Mouse (Mus musculus) forebrain, embryonic 15.5 days (tissue): ENCODE results near the gene Tmem182. TPM values are rescaled to one million over a fixed set of nuclear protein-coding genes. Genes with fewer than 3 reads are reported as not detected.

Source experiments
- ATAC-seq: fragments of 200-750 bp; cut with Nextera tagmentation; replicated peaks from 2 replicates; pipeline ENCODE4 v1.8.0; 2017; ENCODE audit warnings: mild to moderate bottlenecking, moderate TSS enrichment, moderate library complexity
- H3K27ac ChIP-seq: fragments of 300-500 bp; sonication (generic); replicated peaks from 2 replicates; pipeline ENCODE4 v1.5.1; 2015; ENCODE audit warnings: mild to moderate bottlenecking, inconsistent platforms
- H3K27me3 ChIP-seq: fragments of 300-500 bp; sonication (generic); 2 replicates; pipeline ENCODE4 v1.6.1; 2015; ENCODE audit warnings: inconsistent platforms
- H3K36me3 ChIP-seq: fragments of 300-500 bp; sonication (generic); 2 replicates; pipeline ENCODE4 v1.6.1; 2015; ENCODE audit warnings: mild to moderate bottlenecking, inconsistent platforms
- H3K4me1 ChIP-seq: fragments of 300-500 bp; sonication (generic); 2 replicates; pipeline ENCODE4 v1.6.1; 2015; ENCODE audit warnings: inconsistent platforms
- H3K4me2 ChIP-seq: fragments of 300-500 bp; sonication (generic); replicated peaks from 2 replicates; pipeline ENCODE4 v1.6.1; 2015; ENCODE audit warnings: mild to moderate bottlenecking, inconsistent platforms
- H3K4me3 ChIP-seq: fragments of 300-500 bp; sonication (generic); 2 replicates; pipeline ENCODE4 v1.5.1; 2015; ENCODE audit warnings: mild to moderate bottlenecking, inconsistent platforms
- H3K9ac ChIP-seq: fragments of 300-500 bp; sonication (generic); replicated peaks from 2 replicates; pipeline ENCODE4 v1.6.1; 2015; ENCODE audit warnings: mild to moderate bottlenecking, inconsistent platforms
- H3K9me3 ChIP-seq: fragments of 300-500 bp; sonication (generic); 2 replicates; pipeline ENCODE4 v1.6.1; 2016; ENCODE audit warnings: inconsistent platforms
- WGBS: fragments of 180-500 bp; shearing (Covaris S2); methylation state at CpG from one replicate; pipeline ENCODE4 v1.1.7; 2015; ENCODE audit warnings: mixed read lengths; 5-methylcytosine and 5-hydroxymethylcytosine counted together
- polyA plus RNA-seq: library from polyadenylated mRNA; unstranded; fragments of >200 nt; fragmentation: Nextera tagmentation; extraction: Ambion mirVana; gene quantifications from 2 replicates; pipeline ENCODE4 v1.2.1, GENCODE M21; 2015

Gene Tmem182
- polyA plus RNA-seq, 1 experiment from 2014 or later = 0.06 TPM

DNA sequence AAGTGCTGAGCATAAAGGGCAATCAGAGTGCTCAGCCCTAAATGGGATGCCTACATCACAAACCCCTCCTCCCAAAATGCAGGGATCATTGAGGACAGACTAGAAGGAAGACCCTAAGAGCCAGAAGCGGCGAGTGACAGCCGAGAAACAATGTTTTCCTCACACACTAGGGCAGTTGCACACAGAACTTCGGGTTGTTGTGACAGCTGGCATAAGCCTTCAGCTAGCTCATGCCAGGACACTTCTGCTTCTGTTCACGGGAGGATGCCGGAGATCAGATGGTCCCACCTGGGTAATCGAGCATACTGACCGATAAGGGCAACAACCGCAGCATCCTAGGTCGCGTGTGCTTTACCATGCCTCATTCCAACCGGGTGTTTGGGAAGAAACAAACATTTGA lies 1.3 kb upstream of the Tmem182 start:
- no peak overlapping the region for H3K27ac ChIP-seq
- H3K36me3 ChIP-seq = no peaks in the 10 kb centered on the region
- ATAC-seq = no peak
- H3K9ac ChIP-seq = no peak overlapping the region
- no peaks in the 10 kb centered on the region for H3K4me1 ChIP-seq
- H3K4me2 ChIP-seq = no peak overlapping the region
- 87% methylated on average over 12 of the region's 12 CpGs for WGBS
- H3K9me3 ChIP-seq = no peaks in the 10 kb centered on the region
- no peaks in the 10 kb centered on the region for H3K27me3 ChIP-seq
- no peak overlapping the region for H3K4me3 ChIP-seq

- no peak for ATAC-seq
- H3K27me3 ChIP-seq = no peaks in the 10 kb centered on the region
- no peak overlapping the region for H3K4me2 ChIP-seq
- no peaks in the 10 kb centered on the region for H3K9me3 ChIP-seq
- H3K4me3 ChIP-seq = no peak overlapping the region
- H3K36me3 ChIP-seq = no peaks in the 10 kb centered on the region
- no peak overlapping the region for H3K9ac ChIP-seq
- no peaks in the 10 kb centered on the region for H3K4me1 ChIP-seq
- H3K27ac ChIP-seq = no peak overlapping the region
- 89% methylated on average over 11 of the region's 11 CpGs for WGBS
Observed at GRCm38 (mm10) chr1:40805891-40806290, 490 bp downstream of the Tmem182 start.

- WGBS = 85% methylated on average over 3 of the region's 3 CpGs
- Histone ChIP-seq H3K27me3 (no peaks in the 10 kb centered on the region), H3K36me3 (no peaks in the 10 kb centered on the region), H3K4me3 (no peak overlapping the region), H3K27ac (no peak overlapping the region), H3K9ac (no peak overlapping the region), H3K4me1 (no peaks in the 10 kb centered on the region), H3K4me2 (no peak overlapping the region), H3K9me3 (no peaks in the 10 kb centered on the region)
- ATAC-seq = no peak
Observed at GRCm38 (mm10) chr1:40808643-40809042, 3.2 kb downstream of the Tmem182 start.

DNA sequence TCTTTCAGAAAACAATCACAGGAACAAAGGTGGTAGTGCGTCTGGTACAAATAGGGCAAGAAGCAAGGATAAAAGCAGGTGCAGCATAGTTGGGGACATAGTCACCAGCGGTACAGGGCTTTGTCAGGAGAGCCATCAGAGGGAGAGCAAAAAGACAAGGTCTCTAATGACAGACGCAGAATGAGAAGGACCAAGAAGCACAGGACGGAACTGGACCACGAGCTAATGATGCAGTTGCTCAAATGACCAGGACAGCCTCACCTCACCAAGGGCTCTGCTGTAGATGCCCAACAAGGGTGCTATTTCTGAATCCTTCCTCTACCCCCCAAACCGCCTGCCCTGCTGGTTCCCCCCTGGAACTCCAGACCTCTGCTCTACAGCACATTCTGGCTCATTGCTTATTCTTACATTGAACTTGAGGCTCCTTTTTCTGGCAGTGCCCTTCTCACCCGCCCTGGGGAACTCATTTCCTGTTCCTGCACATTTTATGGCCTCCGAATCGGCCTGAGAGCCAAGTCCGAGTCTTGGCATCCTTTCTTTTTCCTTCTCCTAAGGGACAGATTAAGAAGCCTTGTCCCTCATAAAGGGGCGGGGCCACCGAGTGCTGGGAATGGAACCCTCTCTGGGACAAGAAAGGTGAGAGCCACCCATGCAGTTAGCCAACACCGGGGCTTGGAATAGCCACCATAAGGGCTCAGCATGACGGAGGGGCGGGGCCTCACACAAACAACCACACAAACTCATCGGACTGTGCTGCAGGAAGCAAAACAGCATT lies 9.9 kb downstream of the Tmem182 start:
- no peaks in the 10 kb centered on the region for H3K9me3 ChIP-seq
- H3K4me2 ChIP-seq = no peak overlapping the region
- H3K4me1 ChIP-seq = no peaks in the 10 kb centered on the region
- H3K27me3 ChIP-seq = no peaks in the 10 kb centered on the region
- H3K4me3 ChIP-seq = no peak overlapping the region
- 73% methylated on average over 16 of the region's 16 CpGs for WGBS
- ATAC-seq = no peak
- H3K27ac ChIP-seq = no peak overlapping the region
- H3K36me3 ChIP-seq = no peaks in the 10 kb centered on the region
- H3K9ac ChIP-seq = no peak overlapping the region

- H3K27me3 ChIP-seq = no peaks in the 10 kb centered on the region
- H3K4me1 ChIP-seq = no peaks in the 10 kb centered on the region
- no peaks in the 10 kb centered on the region for H3K9me3 ChIP-seq
- WGBS = 71% methylated on average over 4 of the region's 4 CpGs
- no peak overlapping the region for H3K27ac ChIP-seq
- ATAC-seq = no peak
- H3K9ac ChIP-seq = no peak overlapping the region
- no peak overlapping the region for H3K4me2 ChIP-seq
- H3K36me3 ChIP-seq = no peaks in the 10 kb centered on the region
- no peak overlapping the region for H3K4me3 ChIP-seq
Observed at GRCm38 (mm10) chr1:40824517-40824916, 19.1 kb downstream of the Tmem182 start.

DNA sequence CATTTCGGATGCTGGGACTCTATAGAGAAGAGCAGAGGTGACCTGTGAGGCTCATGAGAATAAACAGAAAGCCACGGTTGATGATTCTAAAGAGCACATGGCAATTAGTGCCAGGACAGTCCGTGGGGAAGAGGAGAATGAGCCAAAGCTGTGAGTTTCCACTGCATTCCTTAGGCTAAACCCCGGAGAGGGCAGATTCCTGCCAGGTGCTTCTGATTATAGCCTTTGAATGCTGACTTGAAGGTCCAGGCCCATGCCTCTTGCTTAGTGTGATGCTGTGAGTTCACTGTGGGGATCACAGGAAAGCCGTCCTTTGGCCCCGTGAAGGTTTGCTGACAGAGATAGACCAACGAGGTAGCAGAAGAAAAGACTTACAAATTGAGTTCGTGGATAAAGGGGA lies 19.5 kb downstream of the Tmem182 start:
- no peak overlapping the region for H3K9ac ChIP-seq
- H3K27ac ChIP-seq = no peak overlapping the region
- H3K27me3 ChIP-seq = no peaks in the 10 kb centered on the region
- H3K4me3 ChIP-seq = no peak overlapping the region
- no peaks in the 10 kb centered on the region for H3K9me3 ChIP-seq
- ATAC-seq = no peak
- WGBS = 67% methylated on average over 8 of the region's 8 CpGs
- no peak overlapping the region for H3K4me2 ChIP-seq
- H3K4me1 ChIP-seq = no peaks in the 10 kb centered on the region
- no peaks in the 10 kb centered on the region for H3K36me3 ChIP-seq

DNA sequence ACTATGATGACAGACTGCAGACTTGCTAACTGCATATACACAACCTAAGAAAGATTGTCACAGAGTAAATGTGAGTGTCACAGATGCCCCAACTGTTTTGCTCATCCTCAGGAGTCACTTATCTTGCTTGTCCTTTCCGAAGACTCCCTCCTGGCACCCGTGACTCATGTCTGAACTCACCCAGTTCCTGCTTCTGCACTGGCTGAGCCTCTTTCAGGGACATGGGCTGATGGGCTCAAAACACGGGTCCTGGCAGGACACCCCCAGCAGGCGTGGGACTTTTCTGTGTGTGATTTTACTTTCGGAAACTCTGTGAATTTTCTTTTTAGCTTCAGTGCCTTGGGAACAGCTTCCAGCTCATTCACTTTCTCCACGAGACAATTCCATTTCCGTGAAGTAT lies 20.4 kb downstream of the Tmem182 start:
- Histone ChIP-seq H3K27ac (no peak overlapping the region), H3K36me3 (no peaks in the 10 kb centered on the region), H3K27me3 (no peaks in the 10 kb centered on the region), H3K9ac (no peak overlapping the region), H3K4me2 (no peak overlapping the region), H3K4me1 (no peaks in the 10 kb centered on the region), H3K9me3 (no peaks in the 10 kb centered on the region), H3K4me3 (no peak overlapping the region)
- no peak for ATAC-seq
- WGBS = 72% methylated on average over 7 of the region's 7 CpGs

DNA sequence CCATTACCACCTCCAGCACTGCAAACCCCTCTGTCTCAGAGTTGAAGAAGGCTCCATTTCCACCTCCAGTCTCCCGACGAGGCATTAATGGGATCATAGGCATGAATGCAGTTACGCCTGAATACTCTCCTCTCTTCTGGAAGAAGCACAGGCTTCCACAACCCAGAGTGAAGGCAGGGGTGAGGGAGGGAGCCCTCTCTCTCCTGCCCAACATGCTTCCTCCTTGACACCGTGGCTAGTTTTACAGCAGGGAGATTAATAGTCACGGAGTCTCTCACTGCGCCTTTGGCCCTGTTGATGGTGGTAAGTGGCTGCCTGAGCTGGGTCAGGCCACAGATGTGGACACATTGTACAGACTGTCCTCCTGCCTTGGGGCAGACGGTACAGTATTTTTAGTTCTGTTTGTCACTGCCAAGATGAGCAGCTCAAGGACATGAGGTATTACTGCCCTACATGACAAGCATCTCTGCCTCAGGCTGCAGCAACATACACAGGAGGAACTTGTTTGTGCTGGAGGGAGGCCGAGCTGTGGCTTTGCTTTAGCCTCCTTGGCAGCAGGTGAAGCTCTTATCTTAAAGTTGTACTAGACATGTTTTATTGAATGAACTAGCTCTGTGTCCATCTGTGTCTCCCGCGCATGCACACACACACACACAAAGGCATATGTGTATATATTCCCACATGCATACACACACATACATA lies 24.0 kb downstream of the Tmem182 start:
- Histone ChIP-seq H3K4me2 (no peak overlapping the region), H3K4me3 (no peak overlapping the region), H3K27me3 (no peaks in the 10 kb centered on the region), H3K9me3 (no peaks in the 10 kb centered on the region), H3K9ac (no peak overlapping the region), H3K36me3 (no peaks in the 10 kb centered on the region), H3K27ac (no peak overlapping the region), H3K4me1 (no peaks in the 10 kb centered on the region)
- no peak for ATAC-seq
- WGBS = 80% methylated on average over 10 of the region's 10 CpGs

GRCm38 (mm10) chr1:40830712-40831507 lies 25.5 kb downstream of the Tmem182 start:
- H3K9ac ChIP-seq = no peak overlapping the region
- H3K4me3 ChIP-seq = no peak overlapping the region
- H3K27me3 ChIP-seq = no peaks in the 10 kb centered on the region
- ATAC-seq = no peak
- WGBS = 91% methylated on average over 4 of the region's 4 CpGs
- no peaks in the 10 kb centered on the region for H3K4me1 ChIP-seq
- no peak overlapping the region for H3K27ac ChIP-seq
- no peak overlapping the region for H3K4me2 ChIP-seq
- no peaks in the 10 kb centered on the region for H3K36me3 ChIP-seq
- H3K9me3 ChIP-seq = no peaks in the 10 kb centered on the region

DNA sequence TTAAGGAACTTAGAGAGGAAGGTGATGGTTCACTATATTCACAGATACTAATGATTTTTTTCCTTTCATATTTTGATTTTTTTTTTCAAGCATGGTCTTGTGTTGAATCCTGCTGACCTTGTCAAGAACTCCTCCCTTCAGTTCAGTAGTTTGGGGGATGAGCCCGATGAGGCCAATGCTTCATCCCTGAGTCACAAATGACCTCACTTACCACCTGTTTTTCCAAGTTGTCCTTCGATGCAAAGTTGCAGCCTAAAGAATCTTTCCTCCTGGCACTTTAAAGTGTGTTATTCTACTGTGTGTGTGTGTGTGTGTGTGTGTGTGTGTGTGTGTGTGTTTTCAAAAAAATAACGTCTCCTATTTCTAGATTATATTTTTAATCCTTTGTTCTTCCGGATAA lies 30.1 kb downstream of the Tmem182 start:
- Histone ChIP-seq H3K9me3 (no peaks in the 10 kb centered on the region), H3K9ac (no peak overlapping the region), H3K4me2 (no peak overlapping the region), H3K4me1 (no peaks in the 10 kb centered on the region), H3K4me3 (no peak overlapping the region), H3K36me3 (no peaks in the 10 kb centered on the region), H3K27ac (no peak overlapping the region), H3K27me3 (no peaks in the 10 kb centered on the region)
- ATAC-seq = no peak
- WGBS = 84% methylated on average over 4 of the region's 4 CpGs

GRCm38 (mm10) chr1:40840605-40841004 lies 35.2 kb downstream of the Tmem182 start:
- Histone ChIP-seq H3K9me3 (no peaks in the 10 kb centered on the region), H3K27me3 (no peaks in the 10 kb centered on the region), H3K27ac (no peak overlapping the region), H3K4me1 (no peaks in the 10 kb centered on the region), H3K36me3 (no peaks in the 10 kb centered on the region), H3K4me2 (no peak overlapping the region), H3K9ac (no peak overlapping the region), H3K4me3 (no peak overlapping the region)
- no peak for ATAC-seq
- WGBS = 89% methylated on average over 8 of the region's 8 CpGs

- Histone ChIP-seq H3K9ac (no peak overlapping the region), H3K4me1 (no peaks in the 10 kb centered on the region), H3K4me2 (no peak overlapping the region), H3K36me3 (no peaks in the 10 kb centered on the region), H3K9me3 (no peaks in the 10 kb centered on the region), H3K27ac (no peak overlapping the region), H3K27me3 (no peaks in the 10 kb centered on the region), H3K4me3 (no peak overlapping the region)
- ATAC-seq = no peak
- WGBS = 84% methylated on average over 5 of the region's 5 CpGs
Observed at GRCm38 (mm10) chr1:40841032-40841761, 35.8 kb downstream of the Tmem182 start.
